ENCODE assay signal across 8 mouse cellular contexts in the genomic region with DNA sequence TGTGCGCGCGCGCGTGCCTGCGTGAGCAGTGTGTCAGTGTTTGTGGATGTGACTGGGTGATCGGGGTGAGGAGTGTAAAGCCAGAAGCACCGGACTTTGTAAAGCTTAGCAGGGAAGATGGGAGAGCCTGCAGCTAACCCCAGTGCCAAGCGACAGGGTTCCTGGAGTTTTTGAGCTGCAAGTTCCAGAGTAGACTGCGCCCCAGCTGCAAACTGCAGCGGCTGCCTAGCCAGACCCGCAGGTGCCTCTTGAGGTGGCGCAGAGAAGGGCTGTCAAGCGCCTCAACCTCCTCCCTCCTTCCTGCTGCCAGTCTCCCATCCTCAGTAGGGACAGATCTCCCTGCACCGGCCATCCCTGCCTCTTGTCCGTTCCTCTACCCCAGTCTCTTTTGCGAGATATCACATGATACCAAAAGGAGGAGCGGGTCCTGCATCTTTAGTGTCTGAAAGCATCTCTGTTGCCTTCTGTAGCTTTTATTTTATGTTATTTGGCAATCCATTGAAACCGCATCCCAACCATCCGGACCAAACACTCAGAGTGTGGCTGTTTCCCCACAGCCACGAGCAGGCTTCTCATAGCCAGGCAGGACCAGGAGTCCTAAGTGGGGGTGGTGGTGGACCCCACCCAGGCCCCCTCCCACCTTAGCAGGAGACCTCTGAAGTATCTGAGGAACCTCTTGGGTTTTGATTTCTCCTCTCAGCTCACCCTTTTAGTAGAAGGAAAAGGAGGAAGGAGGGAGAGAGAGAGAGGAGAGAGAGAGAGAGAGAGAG. TPM values are rescaled to one million over a fixed set of nuclear protein-coding genes. Genes with fewer than 3 reads are reported as not detected.
DNase-seq lines count a peak whose midpoint lies in the region; ATAC-seq and TF ChIP-seq lines count a peak whose summit lies in the region.

No protein-coding gene starts in this region.

- peak; percentile 29 to 38; a peak in 3 of 4 replicates for ATAC-seq in hematopoietic stem cell, adult 5-6 weeks (replicated peaks in 1 of 2; ENCODE audit: insufficient read depth in 1 of 2, low FRiP score in 2 of 2, low TSS enrichment in 1 of 2, low read depth in 1 of 2, poor library complexity in 2 of 2, severe bottlenecking in 2 of 2)
- no peak for ATAC-seq in midbrain, embryonic 15.5 days (replicated peaks)

- H3K9me3 ChIP-seq in heart, embryonic 10.5 days, result no peaks in the 10 kb centered on the region
- no peaks in the 10 kb centered on the region for H3K9me3 ChIP-seq in ES-Bruce4 (replicated peaks; ENCODE audit: control insufficient read depth, insufficient read depth, low read length, poor library complexity, severe bottlenecking)
- no peaks in the 10 kb centered on the region for H3K9me3 ChIP-seq in midbrain, embryonic 15.5 days

- H3K9ac ChIP-seq in ES-Bruce4 (ENCODE audit: low read depth, poor library complexity, severe bottlenecking), result no peak overlapping the region
- H3K9ac ChIP-seq in midbrain, embryonic 15.5 days, result peak overlapping the region; percentile 3; the same call in 1 of the 2 replicates

- no peak overlapping the region for H3K27ac ChIP-seq in heart, embryonic 10.5 days
- no peak overlapping the region for H3K27ac ChIP-seq in ES-Bruce4 (ENCODE audit: insufficient read depth, low read length)
- peak overlapping the region; percentile 28 for H3K27ac ChIP-seq in midbrain, embryonic 15.5 days

- peaks cover 75% of the 10 kb centered on the region for H3K27me3 ChIP-seq in heart, embryonic 10.5 days (ENCODE audit: insufficient read depth, poor library complexity, severe bottlenecking)
- peaks cover 12% of the 10 kb centered on the region for H3K27me3 ChIP-seq in ES-Bruce4 (ENCODE audit: control insufficient read depth, insufficient read depth, low read length, poor library complexity, severe bottlenecking)
- peaks cover 10% of the 10 kb centered on the region; the same call in 1 of the 2 replicates for H3K27me3 ChIP-seq in midbrain, embryonic 15.5 days (replicated peaks)

- no peak for TF ChIP-seq EP300 in ES-Bruce4 (IDR thresholded peaks at IDR 0.05; ENCODE audit: insufficient read depth, low read depth, low read length)

- H3K4me1 ChIP-seq in heart, embryonic 10.5 days, result peaks cover 25% of the 10 kb centered on the region
- no peaks in the 10 kb centered on the region for H3K4me1 ChIP-seq in ES-Bruce4 (ENCODE audit: control insufficient read depth, insufficient read depth, low read length)
- H3K4me1 ChIP-seq in midbrain, embryonic 15.5 days, result peaks cover 32% of the 10 kb centered on the region

- H3K36me3 ChIP-seq in heart, embryonic 10.5 days, result no peaks in the 10 kb centered on the region
- H3K36me3 ChIP-seq in ES-Bruce4 (ENCODE audit: control insufficient read depth, insufficient read depth, low read length, poor library complexity, severe bottlenecking), result no peaks in the 10 kb centered on the region
- no peaks in the 10 kb centered on the region for H3K36me3 ChIP-seq in midbrain, embryonic 15.5 days (replicated peaks)

- no peak for TF ChIP-seq CTCF in ES-Bruce4 (IDR thresholded peaks at IDR 0.05; ENCODE audit: low read depth, low read length)

- 7% methylated on average over 21 of the region's 21 CpGs for WGBS in heart, embryonic 10.5 days
- 3% methylated on average over 21 of the region's 21 CpGs for WGBS in midbrain, embryonic 15.5 days

- DNase-seq in heart, embryonic 10.5 days (ENCODE audit: low spot score), result no peak
- DNase-seq in heart, adult 9 months (ENCODE audit: low spot score in 2 of 2), result no peak
- DNase-seq in cerebellum, postnatal 25 days, result peak; percentile 70 to 79
- no peak for DNase-seq in adipocyte (ENCODE audit: low spot score)
- DNase-seq in ovary, adult 18-20 months (ENCODE audit: low spot score), result no peak

- TF ChIP-seq POLR2A in ES-Bruce4 (IDR thresholded peaks at IDR 0.05; ENCODE audit: insufficient read depth, low read length), result no peak

- peak overlapping the region; percentile 65 for H3K4me3 ChIP-seq in heart, embryonic 10.5 days
- 0 out of 2 replicates have a peak overlapping the region, but pooled peaks have one; percentile 4 for H3K4me3 ChIP-seq in ES-Bruce4 (ENCODE audit: low read depth, low read length)
- peak overlapping the region; percentile 52 for H3K4me3 ChIP-seq in midbrain, embryonic 15.5 days

- peak overlapping the region; percentile 90 for H3K4me2 ChIP-seq in midbrain, embryonic 15.5 days

RNA-seq across cellular contexts. Expression of gene Pde10a, which starts 1.0 kb away (rescaled TPM):
- polyA plus RNA-seq in heart, embryonic 10.5 days (2016; fragmentation: Nextera tagmentation; extraction: Ambion mirVana), result 2.8 and 3.5 TPM in 2 replicates
- polyA plus RNA-seq in ES-Bruce4 (2011; ENCODE audit: insufficient read depth, insufficient read length, low read depth, missing spikeins), result 1.8 and 2.7 TPM in 2 replicates
- total RNA-seq in hematopoietic stem cell, adult 5-6 weeks (2017), result 0.84 and 0.94 TPM in 2 replicates
- polyA plus RNA-seq in midbrain, embryonic 15.5 days (2015; fragmentation: Nextera tagmentation; extraction: Ambion mirVana), result 14.9 and 17.3 TPM in 2 replicates

RNA-seq across cellular contexts. Expression of gene Gm17087, which starts 40.6 kb away (rescaled TPM):
- not detected in 2 replicates for polyA plus RNA-seq in heart, embryonic 10.5 days (2016; fragmentation: Nextera tagmentation; extraction: Ambion mirVana)
- polyA plus RNA-seq in ES-Bruce4 (2011; ENCODE audit: insufficient read depth, insufficient read length, low read depth, missing spikeins), result 0.82 TPM in 1 of 2 replicates, not detected in the other
- not detected in 2 replicates for total RNA-seq in hematopoietic stem cell, adult 5-6 weeks (2017)
- polyA plus RNA-seq in midbrain, embryonic 15.5 days (2015; fragmentation: Nextera tagmentation; extraction: Ambion mirVana), result not detected in 2 replicates

Comparison
In these comparisons a context has a peak if more than half of its experiments do, and no peak if none do; other contexts are left out.
1. DNase-seq: peak in cerebellum, postnatal 25 days (2 of 2); none in heart, embryonic 10.5 days (single experiment), heart, adult 9 months (0 of 2), adipocyte (single experiment) and ovary, adult 18-20 months (single experiment).
2. H3K4me3 ChIP-seq: peak in every context shown above with its lines; median percentile 65 in heart, embryonic 10.5 days; 52 in midbrain, embryonic 15.5 days; 4 in ES-Bruce4.